Mouse (Mus musculus): ENCODE results near the gene Col25a1. TPM values are rescaled to one million over a fixed set of nuclear protein-coding genes. Genes with fewer than 3 reads are reported as not detected.

Col25a1 gene
- total RNA-seq, 1 experiment from 2014 or later, result 0.15 TPM

GRCm38 (mm10) chr3:130218232-130218728 lies 87.0 kb downstream of the Col25a1 start:
- 0 out of 4 replicates have a peak, but pooled peaks of 1 of the 2 experiments have one; percentile 12 for ATAC-seq (replicated peaks in 1 of 2; ENCODE audit: insufficient read depth in 1 of 2, low FRiP score in 2 of 2, low TSS enrichment in 1 of 2, low read depth in 1 of 2, poor library complexity in 2 of 2, severe bottlenecking in 2 of 2)

GRCm38 (mm10) chr3:130220811-130221210 lies 89.5 kb downstream of the Col25a1 start:
- ATAC-seq (replicated peaks in 1 of 2; ENCODE audit: insufficient read depth in 1 of 2, low FRiP score in 2 of 2, low TSS enrichment in 1 of 2, low read depth in 1 of 2, poor library complexity in 2 of 2, severe bottlenecking in 2 of 2), result no peak

GRCm38 (mm10) chr3:130228186-130228585 lies 96.9 kb downstream of the Col25a1 start:
- ATAC-seq (replicated peaks in 1 of 2; ENCODE audit: insufficient read depth in 1 of 2, low FRiP score in 2 of 2, low TSS enrichment in 1 of 2, low read depth in 1 of 2, poor library complexity in 2 of 2, severe bottlenecking in 2 of 2), result no peak

- no peak for ATAC-seq (replicated peaks in 1 of 2; ENCODE audit: insufficient read depth in 1 of 2, low FRiP score in 2 of 2, low TSS enrichment in 1 of 2, low read depth in 1 of 2, poor library complexity in 2 of 2, severe bottlenecking in 2 of 2)
Measured at GRCm38 (mm10) chr3:130232944-130233343, 101.6 kb downstream of the Col25a1 start.

GRCm38 (mm10) chr3:130235233-130235632 lies 103.9 kb downstream of the Col25a1 start:
- ATAC-seq (replicated peaks in 1 of 2; ENCODE audit: insufficient read depth in 1 of 2, low FRiP score in 2 of 2, low TSS enrichment in 1 of 2, low read depth in 1 of 2, poor library complexity in 2 of 2, severe bottlenecking in 2 of 2), result no peak

- ATAC-seq (replicated peaks in 1 of 2; ENCODE audit: insufficient read depth in 1 of 2, low FRiP score in 2 of 2, low TSS enrichment in 1 of 2, low read depth in 1 of 2, poor library complexity in 2 of 2, severe bottlenecking in 2 of 2), result no peak
Measured at GRCm38 (mm10) chr3:130236129-130236528, 104.8 kb downstream of the Col25a1 start.

- peak; percentile 78 to 90 for ATAC-seq (replicated peaks in 1 of 2; ENCODE audit: insufficient read depth in 1 of 2, low FRiP score in 2 of 2, low TSS enrichment in 1 of 2, low read depth in 1 of 2, poor library complexity in 2 of 2, severe bottlenecking in 2 of 2)
Measured at GRCm38 (mm10) chr3:130237852-130238251, 106.6 kb downstream of the Col25a1 start.

GRCm38 (mm10) chr3:130241924-130242323 lies 110.6 kb downstream of the Col25a1 start:
- no peak for ATAC-seq (replicated peaks in 1 of 2; ENCODE audit: insufficient read depth in 1 of 2, low FRiP score in 2 of 2, low TSS enrichment in 1 of 2, low read depth in 1 of 2, poor library complexity in 2 of 2, severe bottlenecking in 2 of 2)

- ATAC-seq (replicated peaks in 1 of 2; ENCODE audit: insufficient read depth in 1 of 2, low FRiP score in 2 of 2, low TSS enrichment in 1 of 2, low read depth in 1 of 2, poor library complexity in 2 of 2, severe bottlenecking in 2 of 2), result no peak
Measured at GRCm38 (mm10) chr3:130242647-130243296, 111.5 kb downstream of the Col25a1 start.

- ATAC-seq (replicated peaks in 1 of 2; ENCODE audit: insufficient read depth in 1 of 2, low FRiP score in 2 of 2, low TSS enrichment in 1 of 2, low read depth in 1 of 2, poor library complexity in 2 of 2, severe bottlenecking in 2 of 2), result no peak
Measured at GRCm38 (mm10) chr3:130252355-130252754, 121.1 kb downstream of the Col25a1 start.

- ATAC-seq (replicated peaks in 1 of 2; ENCODE audit: insufficient read depth in 1 of 2, low FRiP score in 2 of 2, low TSS enrichment in 1 of 2, low read depth in 1 of 2, poor library complexity in 2 of 2, severe bottlenecking in 2 of 2), result no peak
Measured at GRCm38 (mm10) chr3:130256059-130256458, 124.8 kb downstream of the Col25a1 start.

- ATAC-seq (replicated peaks in 1 of 2; ENCODE audit: insufficient read depth in 1 of 2, low FRiP score in 2 of 2, low TSS enrichment in 1 of 2, low read depth in 1 of 2, poor library complexity in 2 of 2, severe bottlenecking in 2 of 2), result no peak
Measured at GRCm38 (mm10) chr3:130256610-130257009, 125.3 kb downstream of the Col25a1 start.

- ATAC-seq (replicated peaks in 1 of 2; ENCODE audit: insufficient read depth in 1 of 2, low FRiP score in 2 of 2, low TSS enrichment in 1 of 2, low read depth in 1 of 2, poor library complexity in 2 of 2, severe bottlenecking in 2 of 2), result no peak
Measured at GRCm38 (mm10) chr3:130259670-130260069, 128.4 kb downstream of the Col25a1 start.

GRCm38 (mm10) chr3:130260316-130260715 lies 129.0 kb downstream of the Col25a1 start:
- no peak for ATAC-seq (replicated peaks in 1 of 2; ENCODE audit: insufficient read depth in 1 of 2, low FRiP score in 2 of 2, low TSS enrichment in 1 of 2, low read depth in 1 of 2, poor library complexity in 2 of 2, severe bottlenecking in 2 of 2)

- no peak for ATAC-seq (replicated peaks in 1 of 2; ENCODE audit: insufficient read depth in 1 of 2, low FRiP score in 2 of 2, low TSS enrichment in 1 of 2, low read depth in 1 of 2, poor library complexity in 2 of 2, severe bottlenecking in 2 of 2)
Measured at GRCm38 (mm10) chr3:130265104-130265503, 133.8 kb downstream of the Col25a1 start.

- no peak for ATAC-seq (replicated peaks in 1 of 2; ENCODE audit: insufficient read depth in 1 of 2, low FRiP score in 2 of 2, low TSS enrichment in 1 of 2, low read depth in 1 of 2, poor library complexity in 2 of 2, severe bottlenecking in 2 of 2)
Measured at GRCm38 (mm10) chr3:130270509-130270908, 139.2 kb downstream of the Col25a1 start.

- ATAC-seq (replicated peaks in 1 of 2; ENCODE audit: insufficient read depth in 1 of 2, low FRiP score in 2 of 2, low TSS enrichment in 1 of 2, low read depth in 1 of 2, poor library complexity in 2 of 2, severe bottlenecking in 2 of 2), result 0 out of 4 replicates have a peak, but pooled peaks of 1 of the 2 experiments have one; percentile 46
Measured at GRCm38 (mm10) chr3:130273949-130274348, 142.6 kb downstream of the Col25a1 start.

- no peak for ATAC-seq (replicated peaks in 1 of 2; ENCODE audit: insufficient read depth in 1 of 2, low FRiP score in 2 of 2, low TSS enrichment in 1 of 2, low read depth in 1 of 2, poor library complexity in 2 of 2, severe bottlenecking in 2 of 2)
Measured at GRCm38 (mm10) chr3:130278298-130279050, 147.2 kb downstream of the Col25a1 start.

All from hematopoietic stem cell, adult 5-6 weeks (primary cell).